Mouse (Mus musculus): ENCODE data around the gene Sox10. TPM values are rescaled to one million over a fixed set of nuclear protein-coding genes. Genes with fewer than 3 reads are reported as not detected.

Sox10 gene
- polyA plus RNA-seq, 1 experiment from 2014 or later = 3.9 TPM

DNA sequence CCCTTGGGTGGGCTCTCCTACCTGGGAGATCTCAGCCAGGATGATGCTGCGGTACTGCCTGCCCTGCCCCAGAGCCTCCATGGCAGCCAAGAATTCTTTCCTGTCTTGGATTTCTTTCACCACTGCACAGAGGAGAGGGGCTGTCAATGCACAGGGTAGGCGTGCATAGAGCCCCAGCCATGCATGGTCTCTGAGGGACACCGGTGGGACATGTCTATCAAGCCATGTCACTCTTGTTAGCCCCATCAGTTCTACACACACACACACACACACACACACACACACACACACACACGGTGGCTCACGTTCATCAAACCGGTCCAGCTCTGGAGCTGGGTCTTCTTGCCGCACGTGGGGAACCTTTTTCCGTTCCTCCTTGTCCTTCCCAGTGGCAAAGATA, 29.7 kb downstream of the Sox10 start:
- Histone ChIP-seq H3K4me3 (ENCODE audit: low read depth, low read length) (no peak overlapping the region), H3K4me2 (ENCODE audit: low read depth, severe bottlenecking) (no peak overlapping the region), H3K27me3 (ENCODE audit: control insufficient read depth, insufficient read depth, low read length) (no peaks in the 10 kb centered on the region), H3K27ac (replicated peaks; ENCODE audit: low read depth, low read length) (no peak overlapping the region), H3K36me3 (ENCODE audit: control insufficient read depth, insufficient read depth, low read length) (peaks cover 5% of the 10 kb centered on the region; the same call in 1 of the 2 replicates), H3K9ac (ENCODE audit: low read length) (no peak overlapping the region), H3K9me3 (ENCODE audit: control insufficient read depth, low read length) (no peaks in the 10 kb centered on the region), H3K4me1 (ENCODE audit: control insufficient read depth, insufficient read depth, low read length) (no peaks in the 10 kb centered on the region)
- WGBS = 85% methylated on average over 9 of the region's 9 CpGs
- no peak for ATAC-seq (ENCODE audit: insufficient number of reproducible peaks, low FRiP score, low TSS enrichment, low read depth)
- DNase-seq (ENCODE audit: low spot score) = no peak

DNA sequence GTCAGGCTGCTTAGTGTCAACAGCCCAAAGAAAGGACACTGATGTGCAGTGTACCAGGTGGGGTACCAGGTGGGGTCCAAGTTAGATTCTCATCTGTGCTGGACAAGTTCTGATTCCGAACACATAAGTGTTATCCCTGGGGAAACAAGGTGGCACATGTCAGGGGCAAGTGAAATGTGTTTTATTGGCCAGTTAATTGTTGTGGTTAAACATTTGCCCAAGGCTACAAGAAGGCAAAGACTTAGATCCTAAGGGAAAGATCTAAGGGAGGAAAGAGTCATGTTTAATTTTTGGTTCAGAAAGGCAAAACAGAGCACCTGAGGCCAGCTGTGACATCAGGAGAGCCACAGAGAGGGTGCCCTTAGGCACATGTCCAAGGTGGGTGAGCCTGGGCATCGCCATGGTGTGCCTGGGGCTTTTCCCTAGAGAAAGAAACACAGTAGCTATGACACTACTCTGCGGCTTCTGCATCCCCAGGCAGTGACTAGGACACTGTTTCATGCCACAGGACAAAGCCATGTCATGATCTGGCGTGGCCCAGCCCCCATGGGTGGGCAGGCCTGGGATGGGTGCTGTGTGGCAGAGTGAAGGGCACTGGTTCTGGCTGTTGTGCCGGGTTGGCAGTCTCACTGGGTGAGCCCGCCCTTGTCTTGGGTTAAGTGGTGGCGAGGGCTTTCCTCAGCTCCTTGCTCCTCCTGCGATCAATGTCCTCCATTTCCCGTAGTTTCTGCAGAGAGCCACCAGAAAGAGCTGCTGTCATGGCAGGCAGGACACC, 30.4 kb downstream of the Sox10 start:
- Histone ChIP-seq H3K4me2 (ENCODE audit: low read depth, severe bottlenecking) (no peak overlapping the region), H3K36me3 (ENCODE audit: control insufficient read depth, insufficient read depth, low read length) (peaks cover 5% of the 10 kb centered on the region; the same call in 1 of the 2 replicates), H3K27ac (replicated peaks; ENCODE audit: low read depth, low read length) (no peak overlapping the region), H3K4me1 (ENCODE audit: control insufficient read depth, insufficient read depth, low read length) (no peaks in the 10 kb centered on the region), H3K9ac (ENCODE audit: low read length) (no peak overlapping the region), H3K9me3 (ENCODE audit: control insufficient read depth, low read length) (no peaks in the 10 kb centered on the region), H3K27me3 (ENCODE audit: control insufficient read depth, insufficient read depth, low read length) (no peaks in the 10 kb centered on the region), H3K4me3 (ENCODE audit: low read depth, low read length) (no peak overlapping the region)
- ATAC-seq (ENCODE audit: insufficient number of reproducible peaks, low FRiP score, low TSS enrichment, low read depth) (no peak), DNase-seq (ENCODE audit: low spot score) (no peak)
- WGBS = 88% methylated on average over 9 of the region's 9 CpGs

DNA sequence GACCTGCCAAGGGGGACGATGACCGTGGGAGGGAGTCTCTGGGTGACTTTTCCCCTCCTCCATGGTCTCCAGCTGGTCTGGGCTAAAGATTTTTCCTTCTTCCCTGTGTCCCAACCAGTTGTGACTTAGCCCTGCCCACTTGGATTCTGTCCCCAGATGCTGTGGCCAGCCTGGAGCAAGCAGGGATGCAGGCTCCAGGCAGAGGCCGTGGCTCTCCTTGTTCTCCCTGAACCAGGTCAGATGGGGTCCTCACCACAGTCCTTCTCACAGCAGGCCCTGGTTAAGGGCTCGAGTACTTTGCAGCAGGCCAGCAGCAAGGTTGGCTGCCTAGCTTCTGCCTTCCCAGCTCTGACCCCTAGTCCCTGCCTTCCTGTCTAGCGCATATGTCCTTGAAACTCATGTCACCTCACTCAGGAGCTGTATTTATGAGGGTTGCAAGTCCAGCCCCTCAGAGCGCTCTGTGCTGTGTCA, 31.8 kb downstream of the Sox10 start:
- ATAC-seq (ENCODE audit: insufficient number of reproducible peaks, low FRiP score, low TSS enrichment, low read depth) (no peak), DNase-seq (ENCODE audit: low spot score) (no peak)
- Histone ChIP-seq H3K27me3 (ENCODE audit: control insufficient read depth, insufficient read depth, low read length) (no peaks in the 10 kb centered on the region), H3K4me2 (ENCODE audit: low read depth, severe bottlenecking) (no peak overlapping the region), H3K9me3 (ENCODE audit: control insufficient read depth, low read length) (no peaks in the 10 kb centered on the region), H3K36me3 (ENCODE audit: control insufficient read depth, insufficient read depth, low read length) (peaks cover 7% of the 10 kb centered on the region; the same call in 1 of the 2 replicates), H3K4me3 (ENCODE audit: low read depth, low read length) (no peak overlapping the region), H3K4me1 (ENCODE audit: control insufficient read depth, insufficient read depth, low read length) (no peaks in the 10 kb centered on the region), H3K9ac (ENCODE audit: low read length) (no peak overlapping the region), H3K27ac (replicated peaks; ENCODE audit: low read depth, low read length) (no peak overlapping the region)
- WGBS = 75% methylated on average over 6 of the region's 6 CpGs

DNA sequence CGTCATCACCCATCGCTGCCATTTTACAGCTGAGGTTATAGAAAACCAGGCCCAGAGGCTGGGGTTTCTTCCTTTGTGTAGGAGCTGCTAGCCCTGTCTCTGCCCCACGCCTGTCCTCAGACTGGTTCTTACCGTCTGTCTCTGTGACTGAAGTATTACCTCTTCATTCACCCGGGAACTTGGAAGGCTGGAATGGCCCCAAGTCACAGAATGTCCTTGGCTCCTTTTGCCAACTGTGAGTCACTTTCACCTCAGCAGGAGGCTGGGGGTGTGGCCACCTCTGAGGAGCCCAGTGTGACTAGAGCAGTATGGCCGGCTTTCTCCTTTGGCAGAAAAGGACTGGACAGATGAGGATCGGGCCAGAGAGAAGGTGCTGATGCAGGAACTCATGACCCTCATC, 33.6 kb downstream of the Sox10 start:
- 66% methylated on average over 7 of the region's 7 CpGs for WGBS
- Histone ChIP-seq H3K9me3 (ENCODE audit: control insufficient read depth, low read length) (no peaks in the 10 kb centered on the region), H3K27me3 (ENCODE audit: control insufficient read depth, insufficient read depth, low read length) (no peaks in the 10 kb centered on the region), H3K4me1 (ENCODE audit: control insufficient read depth, insufficient read depth, low read length) (no peaks in the 10 kb centered on the region), H3K9ac (ENCODE audit: low read length) (no peak overlapping the region), H3K27ac (replicated peaks; ENCODE audit: low read depth, low read length) (no peak overlapping the region), H3K36me3 (ENCODE audit: control insufficient read depth, insufficient read depth, low read length) (peaks cover 17% of the 10 kb centered on the region), H3K4me2 (ENCODE audit: low read depth, severe bottlenecking) (no peak overlapping the region), H3K4me3 (ENCODE audit: low read depth, low read length) (no peak overlapping the region)
- ATAC-seq (ENCODE audit: insufficient number of reproducible peaks, low FRiP score, low TSS enrichment, low read depth) = no peak
- no peak for DNase-seq (ENCODE audit: low spot score)

DNA sequence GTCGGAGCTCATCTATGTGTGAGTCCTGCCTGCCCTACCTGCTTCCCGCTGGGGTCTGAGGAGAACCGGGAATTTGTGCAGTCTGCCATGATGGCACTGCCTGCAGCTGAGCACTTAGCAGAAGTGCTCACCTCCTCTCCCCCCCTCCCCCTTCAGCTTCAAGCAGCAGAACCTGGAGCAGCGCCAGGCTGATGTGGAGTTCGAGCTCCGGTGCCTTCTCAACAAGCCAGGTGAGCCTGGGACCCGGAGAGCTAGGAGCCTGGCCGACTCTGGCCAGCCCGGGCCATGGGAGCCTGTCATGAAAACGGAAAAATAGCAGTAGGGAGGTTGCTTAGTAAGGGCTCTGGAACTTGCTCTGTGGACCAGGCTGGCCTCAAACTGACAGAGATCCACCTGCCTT, 34.3 kb downstream of the Sox10 start:
- WGBS = 89% methylated on average over 10 of the region's 10 CpGs
- H3K27ac ChIP-seq (replicated peaks; ENCODE audit: low read depth, low read length) = no peak overlapping the region
- DNase-seq (ENCODE audit: low spot score) = no peak
- H3K27me3 ChIP-seq (ENCODE audit: control insufficient read depth, insufficient read depth, low read length) = no peaks in the 10 kb centered on the region
- H3K4me3 ChIP-seq (ENCODE audit: low read depth, low read length) = no peak overlapping the region
- no peak overlapping the region for H3K9ac ChIP-seq (ENCODE audit: low read length)
- H3K4me2 ChIP-seq (ENCODE audit: low read depth, severe bottlenecking) = no peak overlapping the region
- H3K4me1 ChIP-seq (ENCODE audit: control insufficient read depth, insufficient read depth, low read length) = no peaks in the 10 kb centered on the region
- peaks cover 17% of the 10 kb centered on the region for H3K36me3 ChIP-seq (ENCODE audit: control insufficient read depth, insufficient read depth, low read length)
- no peaks in the 10 kb centered on the region for H3K9me3 ChIP-seq (ENCODE audit: control insufficient read depth, low read length)
- no peak for ATAC-seq (ENCODE audit: insufficient number of reproducible peaks, low FRiP score, low TSS enrichment, low read depth)

DNA sequence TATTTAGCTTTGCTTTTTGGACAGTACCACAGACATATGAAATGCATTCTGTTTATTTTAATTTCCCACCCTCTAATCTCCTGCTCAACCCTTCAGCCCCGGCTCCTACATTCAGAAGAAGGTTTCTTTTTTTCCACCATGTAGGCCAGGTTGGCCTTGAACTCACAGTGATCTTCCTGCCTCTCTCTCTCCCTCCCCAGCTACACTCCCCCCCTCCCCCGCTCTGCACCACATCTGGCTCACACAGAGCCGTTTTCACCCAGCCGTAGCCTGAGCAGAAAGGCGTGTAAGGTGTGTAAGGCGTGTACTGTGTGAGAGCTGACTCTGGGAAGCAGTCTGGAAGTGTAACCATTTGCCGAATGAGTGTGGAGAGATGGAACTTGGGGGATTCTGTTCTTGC, 35.7 kb downstream of the Sox10 start:
- H3K9me3 ChIP-seq (ENCODE audit: control insufficient read depth, low read length) = no peaks in the 10 kb centered on the region
- H3K9ac ChIP-seq (ENCODE audit: low read length) = no peak overlapping the region
- no peaks in the 10 kb centered on the region for H3K27me3 ChIP-seq (ENCODE audit: control insufficient read depth, insufficient read depth, low read length)
- 80% methylated on average over 7 of the region's 7 CpGs for WGBS
- no peak overlapping the region for H3K4me2 ChIP-seq (ENCODE audit: low read depth, severe bottlenecking)
- H3K4me3 ChIP-seq (ENCODE audit: low read depth, low read length) = no peak overlapping the region
- ATAC-seq (ENCODE audit: insufficient number of reproducible peaks, low FRiP score, low TSS enrichment, low read depth) = no peak
- H3K36me3 ChIP-seq (ENCODE audit: control insufficient read depth, insufficient read depth, low read length) = peaks cover 19% of the 10 kb centered on the region
- H3K4me1 ChIP-seq (ENCODE audit: control insufficient read depth, insufficient read depth, low read length) = no peaks in the 10 kb centered on the region
- no peak overlapping the region for H3K27ac ChIP-seq (replicated peaks; ENCODE audit: low read depth, low read length)
- DNase-seq (ENCODE audit: low spot score) = no peak

DNA sequence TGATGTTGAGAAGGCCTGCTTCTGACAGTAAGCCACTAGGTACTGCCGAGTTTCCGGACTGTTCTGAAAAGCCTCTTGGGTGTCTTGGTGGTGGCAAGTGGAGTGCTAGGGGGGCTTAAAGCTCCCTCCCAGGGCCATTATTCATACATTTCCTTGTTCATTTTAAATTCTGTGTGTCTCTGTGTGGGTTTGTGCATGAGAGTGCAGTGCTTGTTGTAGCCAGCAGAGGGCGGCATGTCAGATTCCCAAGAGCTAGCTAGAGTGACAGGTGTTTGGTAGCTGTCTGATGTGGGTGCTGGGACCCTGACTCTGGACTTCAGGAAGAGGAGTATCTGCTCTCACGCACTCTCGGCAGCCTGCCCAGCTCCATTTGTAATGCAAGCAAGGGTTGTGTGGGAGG, 36.8 kb downstream of the Sox10 start:
- no peak overlapping the region for H3K4me3 ChIP-seq (ENCODE audit: low read depth, low read length)
- H3K36me3 ChIP-seq (ENCODE audit: control insufficient read depth, insufficient read depth, low read length) = peaks cover 19% of the 10 kb centered on the region
- no peak overlapping the region for H3K4me2 ChIP-seq (ENCODE audit: low read depth, severe bottlenecking)
- WGBS = 94% methylated on average over 5 of the region's 5 CpGs
- no peaks in the 10 kb centered on the region for H3K4me1 ChIP-seq (ENCODE audit: control insufficient read depth, insufficient read depth, low read length)
- no peak overlapping the region for H3K27ac ChIP-seq (replicated peaks; ENCODE audit: low read depth, low read length)
- H3K9ac ChIP-seq (ENCODE audit: low read length) = no peak overlapping the region
- H3K9me3 ChIP-seq (ENCODE audit: control insufficient read depth, low read length) = no peaks in the 10 kb centered on the region
- ATAC-seq (ENCODE audit: insufficient number of reproducible peaks, low FRiP score, low TSS enrichment, low read depth) (no peak), DNase-seq (ENCODE audit: low spot score) (no peak)
- H3K27me3 ChIP-seq (ENCODE audit: control insufficient read depth, insufficient read depth, low read length) = no peaks in the 10 kb centered on the region

DNA sequence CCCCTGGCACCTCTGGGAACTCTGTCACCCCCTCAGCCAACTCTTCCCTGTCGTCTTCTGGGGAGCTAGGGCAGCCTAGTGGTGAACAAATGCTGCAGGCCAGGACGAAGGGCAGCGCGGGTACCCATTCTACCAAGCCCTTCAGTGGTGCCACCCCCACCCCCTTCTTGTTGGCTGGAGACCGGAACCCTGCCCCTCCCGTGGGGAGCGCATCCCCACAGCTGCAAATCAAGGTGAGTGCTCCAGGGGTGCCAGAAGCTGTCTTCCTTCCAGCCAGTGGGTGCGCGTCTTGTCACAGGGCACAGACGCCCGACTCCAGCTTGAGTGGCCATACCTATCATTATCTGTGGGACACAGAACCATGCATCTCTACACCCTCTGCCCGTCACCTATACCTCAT, 37.9 kb downstream of the Sox10 start:
- Histone ChIP-seq H3K9me3 (ENCODE audit: control insufficient read depth, low read length) (no peaks in the 10 kb centered on the region), H3K27me3 (ENCODE audit: control insufficient read depth, insufficient read depth, low read length) (no peaks in the 10 kb centered on the region), H3K27ac (replicated peaks; ENCODE audit: low read depth, low read length) (no peak overlapping the region), H3K9ac (ENCODE audit: low read length) (no peak overlapping the region), H3K36me3 (ENCODE audit: control insufficient read depth, insufficient read depth, low read length) (peaks cover 17% of the 10 kb centered on the region), H3K4me3 (ENCODE audit: low read depth, low read length) (no peak overlapping the region), H3K4me2 (ENCODE audit: low read depth, severe bottlenecking) (no peak overlapping the region), H3K4me1 (ENCODE audit: control insufficient read depth, insufficient read depth, low read length) (no peaks in the 10 kb centered on the region)
- 94% methylated on average over 12 of the region's 12 CpGs for WGBS
- DNase-seq (ENCODE audit: low spot score) (no peak), ATAC-seq (ENCODE audit: insufficient number of reproducible peaks, low FRiP score, low TSS enrichment, low read depth) (no peak)

Measured in limb, embryonic 11.5 days (tissue).